Mouse (Mus musculus): ENCODE data around the gene Pxylp1. TPM values are rescaled to one million over a fixed set of nuclear protein-coding genes. Genes with fewer than 3 reads are reported as not detected.

Gene Pxylp1
- polyA plus RNA-seq, 1 experiment, result 1.2 TPM

- Histone ChIP-seq H3K4me3 (ENCODE audit: insufficient read depth, low read depth, low read length) (no peak overlapping the region), H3K4me1 (ENCODE audit: control insufficient read depth, insufficient read depth, insufficient read length, low read length) (no peaks in the 10 kb centered on the region), H3K27ac (replicated peaks; ENCODE audit: low read depth, low read length) (no peak overlapping the region)
Observed at GRCm38 (mm10) chr9:96790389-96791007, 102.0 kb downstream of the Pxylp1 start.

GRCm38 (mm10) chr9:96789906-96790305 lies 102.6 kb downstream of the Pxylp1 start:
- Histone ChIP-seq H3K27ac (replicated peaks; ENCODE audit: low read depth, low read length) (no peak overlapping the region), H3K4me3 (ENCODE audit: insufficient read depth, low read depth, low read length) (no peak overlapping the region), H3K4me1 (ENCODE audit: control insufficient read depth, insufficient read depth, insufficient read length, low read length) (no peaks in the 10 kb centered on the region)

GRCm38 (mm10) chr9:96787797-96788196 lies 104.7 kb downstream of the Pxylp1 start:
- Histone ChIP-seq H3K4me1 (ENCODE audit: control insufficient read depth, insufficient read depth, insufficient read length, low read length) (no peaks in the 10 kb centered on the region), H3K27ac (replicated peaks; ENCODE audit: low read depth, low read length) (no peak overlapping the region), H3K4me3 (ENCODE audit: insufficient read depth, low read depth, low read length) (no peak overlapping the region)

GRCm38 (mm10) chr9:96785871-96786342 lies 106.6 kb downstream of the Pxylp1 start:
- Histone ChIP-seq H3K27ac (replicated peaks; ENCODE audit: low read depth, low read length) (no peak overlapping the region), H3K4me3 (ENCODE audit: insufficient read depth, low read depth, low read length) (no peak overlapping the region), H3K4me1 (ENCODE audit: control insufficient read depth, insufficient read depth, insufficient read length, low read length) (no peaks in the 10 kb centered on the region)

- Histone ChIP-seq H3K27ac (replicated peaks; ENCODE audit: low read depth, low read length) (no peak overlapping the region), H3K4me3 (ENCODE audit: insufficient read depth, low read depth, low read length) (no peak overlapping the region), H3K4me1 (ENCODE audit: control insufficient read depth, insufficient read depth, insufficient read length, low read length) (no peaks in the 10 kb centered on the region)
Observed at GRCm38 (mm10) chr9:96785187-96785586, 107.3 kb downstream of the Pxylp1 start.

- no peak overlapping the region for H3K4me3 ChIP-seq (ENCODE audit: insufficient read depth, low read depth, low read length)
- H3K4me1 ChIP-seq (ENCODE audit: control insufficient read depth, insufficient read depth, insufficient read length, low read length), result no peaks in the 10 kb centered on the region
- H3K27ac ChIP-seq (replicated peaks; ENCODE audit: low read depth, low read length), result no peak overlapping the region
Observed at GRCm38 (mm10) chr9:96783667-96784066, 108.8 kb downstream of the Pxylp1 start.

GRCm38 (mm10) chr9:96783258-96783657 lies 109.2 kb downstream of the Pxylp1 start:
- H3K27ac ChIP-seq (replicated peaks; ENCODE audit: low read depth, low read length), result no peak overlapping the region
- no peak overlapping the region for H3K4me3 ChIP-seq (ENCODE audit: insufficient read depth, low read depth, low read length)
- H3K4me1 ChIP-seq (ENCODE audit: control insufficient read depth, insufficient read depth, insufficient read length, low read length), result no peaks in the 10 kb centered on the region

- Histone ChIP-seq H3K4me1 (ENCODE audit: control insufficient read depth, insufficient read depth, insufficient read length, low read length) (no peaks in the 10 kb centered on the region), H3K4me3 (ENCODE audit: insufficient read depth, low read depth, low read length) (no peak overlapping the region), H3K27ac (replicated peaks; ENCODE audit: low read depth, low read length) (no peak overlapping the region)
Observed at GRCm38 (mm10) chr9:96782062-96782461, 110.4 kb downstream of the Pxylp1 start.

Other genes with a start within 250 kb of the Pxylp1 start
- 16.8 and 18.7 TPM in 2 replicates for gene Zbtb38, start 139.8 kb downstream of the Pxylp1 start, polyA plus RNA-seq (2012; ENCODE audit: insufficient read depth, insufficient read length, missing spikeins)
- gene Spsb4, start 126.2 kb upstream of the Pxylp1 start, polyA plus RNA-seq (2012; ENCODE audit: insufficient read depth, insufficient read length, missing spikeins), result not detected in 2 replicates
- 34.7 and 43.0 TPM in 2 replicates for gene Slc25a36, start 218.5 kb upstream of the Pxylp1 start, polyA plus RNA-seq (2012; ENCODE audit: insufficient read depth, insufficient read length, missing spikeins)